Mouse (Mus musculus): ENCODE results near the gene Topors.

DNA sequence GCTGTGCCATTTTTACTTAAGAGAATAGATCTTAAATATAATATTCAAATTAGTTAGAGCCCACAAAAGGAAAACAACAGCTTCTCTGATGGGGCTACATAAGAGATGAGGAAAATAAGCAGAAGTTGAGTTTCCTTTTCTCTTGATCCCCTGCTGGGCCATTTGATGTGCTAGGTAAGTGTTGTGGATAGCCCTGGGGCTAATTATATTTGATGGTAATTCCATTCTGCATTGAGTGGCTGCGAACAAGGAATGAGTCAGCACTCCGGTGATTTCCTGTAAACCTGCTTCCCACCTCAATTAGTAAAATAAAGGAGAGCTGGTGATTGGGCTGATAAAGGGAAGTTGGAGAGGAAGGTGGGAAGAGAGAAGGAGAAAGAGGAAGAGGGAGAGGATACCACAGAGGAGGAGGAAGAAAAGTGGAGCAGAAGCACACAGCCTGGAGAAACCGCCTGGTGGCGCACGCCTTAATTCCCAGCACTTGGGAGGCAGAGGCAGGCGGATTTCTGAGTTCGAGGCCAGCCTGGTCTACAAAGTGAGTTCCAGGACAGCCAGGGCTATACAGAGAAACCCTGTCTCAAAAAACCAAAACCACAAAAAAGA lies 36.5 kb downstream of the Topors start:
- no peak for TF ChIP-seq CTCF (IDR thresholded peaks at IDR 0.05; ENCODE audit: extremely low read depth, insufficient read length, insufficient replicate concordance, low read depth, low read length)
- no peak for TF ChIP-seq POLR2A (IDR thresholded peaks at IDR 0.05; ENCODE audit: low read depth, low read length)
